Mouse (Mus musculus) hindbrain, embryonic 15.5 days (tissue): Measurements from ENCODE around the gene Wdr1. TPM values are rescaled to one million over a fixed set of nuclear protein-coding genes. Genes with fewer than 3 reads are reported as not detected.

ENCODE experiments used
- ATAC-seq: fragments of 200-750 bp; cut with Nextera tagmentation; 2 replicates; pipeline ENCODE4 v1.8.0; 2017; ENCODE audit warnings: low read depth, moderate number of reproducible peaks, moderate TSS enrichment; ENCODE audit not compliant: low FRiP score
- H3K27ac ChIP-seq: fragments of 300-500 bp; sonication (generic); replicated peaks from 2 replicates; pipeline ENCODE4 v1.5.1; 2015; ENCODE audit warnings: mild to moderate bottlenecking, inconsistent platforms
- H3K27me3 ChIP-seq: fragments of 300-500 bp; sonication (generic); 2 replicates; pipeline ENCODE4 v1.6.1; 2015; ENCODE audit warnings: control low read depth, inconsistent platforms
- H3K36me3 ChIP-seq: fragments of 300-500 bp; sonication (generic); 2 replicates; pipeline ENCODE4 v1.6.1; 2015; ENCODE audit warnings: control low read depth, inconsistent platforms
- H3K4me1 ChIP-seq: fragments of 300-500 bp; sonication (generic); replicated peaks from 2 replicates; pipeline ENCODE4 v1.6.1; 2015; ENCODE audit warnings: control low read depth, inconsistent platforms
- H3K4me2 ChIP-seq: fragments of 300-500 bp; sonication (generic); 2 replicates; pipeline ENCODE4 v1.6.1; 2015; ENCODE audit warnings: moderate library complexity, mild to moderate bottlenecking, inconsistent platforms
- H3K4me3 ChIP-seq: fragments of 300-500 bp; sonication (generic); 2 replicates; pipeline ENCODE4 v1.5.1; 2015; ENCODE audit warnings: mild to moderate bottlenecking, inconsistent platforms
- H3K9ac ChIP-seq: fragments of 300-500 bp; sonication (generic); 2 replicates; pipeline ENCODE4 v1.6.1; 2015; ENCODE audit warnings: inconsistent platforms
- H3K9me3 ChIP-seq: fragments of 300-500 bp; sonication (generic); 2 replicates; pipeline ENCODE4 v1.6.1; 2016; ENCODE audit warnings: control low read depth, inconsistent platforms
- WGBS: fragments of 180-500 bp; shearing (Covaris S2); methylation state at CpG from one replicate; pipeline ENCODE4 v1.1.7; 2015; 5-methylcytosine and 5-hydroxymethylcytosine counted together
- polyA plus RNA-seq: library from polyadenylated mRNA; unstranded; fragments of >200 nt; fragmentation: Nextera tagmentation; extraction: Ambion mirVana; gene quantifications from 2 replicates; pipeline ENCODE4 v1.2.1, GENCODE M21; 2015

The Wdr1 gene
- polyA plus RNA-seq, 1 experiment from 2014 or later, result 188 TPM

- 86% methylated on average over 4 of the region's 4 CpGs for WGBS
- Histone ChIP-seq H3K4me1 (peaks cover 11% of the 10 kb centered on the region), H3K4me2 (no peak overlapping the region), H3K27ac (no peak overlapping the region), H3K4me3 (no peak overlapping the region), H3K9ac (no peak overlapping the region), H3K9me3 (no peaks in the 10 kb centered on the region), H3K27me3 (no peaks in the 10 kb centered on the region), H3K36me3 (peaks cover 96% of the 10 kb centered on the region)
- no peak for ATAC-seq
Measured at GRCm38 (mm10) chr5:38543496-38544217, 19.4 kb downstream of the Wdr1 start.

GRCm38 (mm10) chr5:38541728-38542127, 21.3 kb downstream of the Wdr1 start:
- Histone ChIP-seq H3K4me3 (no peak overlapping the region), H3K27ac (no peak overlapping the region), H3K27me3 (no peaks in the 10 kb centered on the region), H3K36me3 (peaks cover 97% of the 10 kb centered on the region), H3K4me1 (peaks cover 13% of the 10 kb centered on the region), H3K9ac (no peak overlapping the region), H3K4me2 (no peak overlapping the region), H3K9me3 (no peaks in the 10 kb centered on the region)
- ATAC-seq, result no peak
- WGBS, result 96% methylated on average over 3 of the region's 3 CpGs

- no peak overlapping the region for H3K4me3 ChIP-seq
- no peak overlapping the region for H3K4me2 ChIP-seq
- H3K27ac ChIP-seq, result no peak overlapping the region
- 90% methylated on average over 1 of the region's 1 CpGs for WGBS
- no peak for ATAC-seq
- no peaks in the 10 kb centered on the region for H3K27me3 ChIP-seq
- H3K4me1 ChIP-seq, result peaks cover 13% of the 10 kb centered on the region
- no peak overlapping the region for H3K9ac ChIP-seq
- no peaks in the 10 kb centered on the region for H3K9me3 ChIP-seq
- H3K36me3 ChIP-seq, result peaks cover 97% of the 10 kb centered on the region
Measured at GRCm38 (mm10) chr5:38540898-38541297, 22.1 kb downstream of the Wdr1 start.

- peaks cover 7% of the 10 kb centered on the region; the same call in 1 of the 2 replicates for H3K4me1 ChIP-seq
- no peaks in the 10 kb centered on the region for H3K9me3 ChIP-seq
- ATAC-seq, result 0 out of 2 replicates have a peak, but pooled peaks have one; percentile 40
- no peaks in the 10 kb centered on the region for H3K27me3 ChIP-seq
- no peak overlapping the region for H3K4me2 ChIP-seq
- no peak overlapping the region for H3K9ac ChIP-seq
- no peak overlapping the region for H3K4me3 ChIP-seq
- peak overlapping the region; percentile 34; the same call in 1 of the 2 replicates for H3K27ac ChIP-seq
- H3K36me3 ChIP-seq, result peaks cover 94% of the 10 kb centered on the region
- WGBS, result 59% methylated on average over 8 of the region's 8 CpGs
Measured at GRCm38 (mm10) chr5:38538508-38538907, 24.5 kb downstream of the Wdr1 start.

GRCm38 (mm10) chr5:38537845-38538244, 25.2 kb downstream of the Wdr1 start:
- peak overlapping the region; percentile 53 for H3K27ac ChIP-seq
- ATAC-seq, result peak; percentile 33; the same call in 1 of the 2 replicates

GRCm38 (mm10) chr5:38536822-38537221, 26.2 kb downstream of the Wdr1 start:
- Histone ChIP-seq H3K36me3 (peaks cover 90% of the 10 kb centered on the region), H3K27me3 (no peaks in the 10 kb centered on the region), H3K4me1 (0 out of 2 replicates have a peak, but pooled peaks cover 5% of the 10 kb centered on the region), H3K4me2 (no peak overlapping the region), H3K27ac (no peak overlapping the region), H3K4me3 (no peak overlapping the region), H3K9me3 (no peaks in the 10 kb centered on the region), H3K9ac (no peak overlapping the region)
- WGBS, result 83% methylated on average over 3 of the region's 3 CpGs
- ATAC-seq, result no peak

More at GRCm38 (mm10) chr5:38537845-38538244, 25.2 kb downstream of the Wdr1 start:
- no peaks in the 10 kb centered on the region for H3K27me3 ChIP-seq
- no peak overlapping the region for H3K4me3 ChIP-seq
- H3K9ac ChIP-seq, result no peak overlapping the region
- H3K36me3 ChIP-seq, result peaks cover 91% of the 10 kb centered on the region
- no peak overlapping the region for H3K4me2 ChIP-seq
- WGBS, result 76% methylated on average over 4 of the region's 4 CpGs
- 0 out of 2 replicates have a peak, but pooled peaks cover 5% of the 10 kb centered on the region for H3K4me1 ChIP-seq
- no peaks in the 10 kb centered on the region for H3K9me3 ChIP-seq

- H3K9me3 ChIP-seq, result no peaks in the 10 kb centered on the region
- H3K36me3 ChIP-seq, result peaks cover 86% of the 10 kb centered on the region
- H3K4me3 ChIP-seq, result no peak overlapping the region
- no peaks in the 10 kb centered on the region for H3K4me1 ChIP-seq
- no peaks in the 10 kb centered on the region for H3K27me3 ChIP-seq
- no peak overlapping the region for H3K9ac ChIP-seq
- no peak overlapping the region for H3K27ac ChIP-seq
- peak; percentile 76 for ATAC-seq
- 78% methylated on average over 4 of the region's 4 CpGs for WGBS
- H3K4me2 ChIP-seq, result no peak overlapping the region
Measured at GRCm38 (mm10) chr5:38532084-38532483, 30.9 kb downstream of the Wdr1 start.

GRCm38 (mm10) chr5:38529724-38530428, 33.1 kb downstream of the Wdr1 start:
- peak; percentile 47 for ATAC-seq
- H3K9ac ChIP-seq, result no peak overlapping the region
- H3K4me3 ChIP-seq, result no peak overlapping the region
- no peak overlapping the region for H3K4me2 ChIP-seq
- no peak overlapping the region for H3K27ac ChIP-seq
- no peaks in the 10 kb centered on the region for H3K27me3 ChIP-seq
- H3K4me1 ChIP-seq, result no peaks in the 10 kb centered on the region
- H3K36me3 ChIP-seq, result peaks cover 83% of the 10 kb centered on the region
- WGBS, result 78% methylated on average over 6 of the region's 6 CpGs
- no peaks in the 10 kb centered on the region for H3K9me3 ChIP-seq

- H3K9ac ChIP-seq, result no peak overlapping the region
- 96% methylated on average over 5 of the region's 5 CpGs for WGBS
- peaks cover 27% of the 10 kb centered on the region for H3K36me3 ChIP-seq
- H3K4me3 ChIP-seq, result no peak overlapping the region
- no peak overlapping the region for H3K27ac ChIP-seq
- no peak overlapping the region for H3K4me2 ChIP-seq
- H3K9me3 ChIP-seq, result no peaks in the 10 kb centered on the region
- H3K4me1 ChIP-seq, result no peaks in the 10 kb centered on the region
- no peaks in the 10 kb centered on the region for H3K27me3 ChIP-seq
- ATAC-seq, result no peak
Measured at GRCm38 (mm10) chr5:38522977-38523376, 40.0 kb downstream of the Wdr1 start.

GRCm38 (mm10) chr5:38520838-38521237, 42.2 kb downstream of the Wdr1 start:
- 29% methylated on average over 1 of the region's 1 CpGs for WGBS

GRCm38 (mm10) chr5:38516267-38516666, 46.8 kb downstream of the Wdr1 start:
- Histone ChIP-seq H3K4me3 (no peak overlapping the region), H3K9me3 (no peaks in the 10 kb centered on the region), H3K4me1 (0 out of 2 replicates have a peak, but pooled peaks cover 5% of the 10 kb centered on the region), H3K4me2 (no peak overlapping the region), H3K27me3 (no peaks in the 10 kb centered on the region), H3K27ac (no peak overlapping the region), H3K36me3 (no peaks in the 10 kb centered on the region), H3K9ac (no peak overlapping the region)
- 56% methylated on average over 6 of the region's 6 CpGs for WGBS
- ATAC-seq, result no peak

More at GRCm38 (mm10) chr5:38520838-38521237, 42.2 kb downstream of the Wdr1 start:
- no peaks in the 10 kb centered on the region for H3K27me3 ChIP-seq
- no peaks in the 10 kb centered on the region for H3K4me1 ChIP-seq
- ATAC-seq, result no peak
- H3K4me2 ChIP-seq, result no peak overlapping the region
- H3K9ac ChIP-seq, result no peak overlapping the region
- H3K4me3 ChIP-seq, result no peak overlapping the region
- no peaks in the 10 kb centered on the region for H3K9me3 ChIP-seq
- peaks cover 7% of the 10 kb centered on the region for H3K36me3 ChIP-seq
- H3K27ac ChIP-seq, result no peak overlapping the region

GRCm38 (mm10) chr5:38512991-38513390, 50.0 kb downstream of the Wdr1 start:
- H3K36me3 ChIP-seq, result no peaks in the 10 kb centered on the region
- ATAC-seq, result no peak
- H3K4me2 ChIP-seq, result no peak overlapping the region
- no peaks in the 10 kb centered on the region for H3K27me3 ChIP-seq
- 24% methylated on average over 2 of the region's 2 CpGs for WGBS
- H3K4me3 ChIP-seq, result no peak overlapping the region
- H3K27ac ChIP-seq, result no peak overlapping the region
- H3K4me1 ChIP-seq, result 0 out of 2 replicates have a peak, but pooled peaks cover 5% of the 10 kb centered on the region
- H3K9me3 ChIP-seq, result no peaks in the 10 kb centered on the region
- no peak overlapping the region for H3K9ac ChIP-seq
